Mouse (Mus musculus): ENCODE measurements at regions not wholly inside any gene's neighbourhood (a gene's known extent, or its start where the extent isn't known, plus 50 kb on each side); places are given as distances from the start of the nearest gene placed in this dataset.

DNA sequence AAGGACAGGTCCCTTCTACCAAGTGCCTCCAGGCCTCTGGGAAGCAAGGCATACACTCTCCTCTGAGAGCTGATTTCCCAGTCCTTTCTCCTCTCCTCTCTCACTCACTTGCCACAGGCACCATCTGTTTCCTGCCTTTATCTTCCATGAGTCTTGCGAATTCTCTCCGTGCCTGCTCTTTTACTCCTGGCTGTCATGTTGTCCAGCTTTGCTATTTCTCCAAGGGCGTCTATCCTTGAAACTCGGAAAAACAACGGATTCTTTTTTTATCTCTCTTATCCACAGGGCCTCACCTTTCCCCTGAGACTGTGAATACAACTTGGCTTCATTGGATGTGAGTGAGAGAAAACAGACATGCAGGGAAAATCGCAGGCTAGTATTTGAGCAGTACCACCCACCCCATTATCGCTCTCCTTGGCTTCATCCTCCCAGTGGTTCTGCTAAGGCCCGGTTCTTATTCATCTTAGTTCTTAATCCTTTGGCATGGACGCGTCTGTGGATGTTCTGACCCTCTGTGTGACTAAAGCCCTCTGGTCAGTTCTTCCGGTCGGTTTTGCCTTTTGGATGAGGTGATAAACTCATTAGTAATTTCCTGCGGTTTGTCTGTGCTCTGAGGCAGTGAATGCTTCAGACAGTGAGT is 159.4 kb downstream of the Rap2a start:
- Histone ChIP-seq H3K4me1 (replicated peaks; ENCODE audit: control insufficient read depth, insufficient read depth, low read length) (peaks cover 3% of the 10 kb centered on the region; the same call in 1 of the 2 replicates), H3K27ac (ENCODE audit: low read length) (peak overlapping the region; percentile 20; the same call in 1 of the 2 replicates), H3K9me3 (ENCODE audit: control insufficient read depth, low read length) (no peaks in the 10 kb centered on the region), H3K36me3 (ENCODE audit: control insufficient read depth, insufficient read depth, low read length) (no peaks in the 10 kb centered on the region), H3K9ac (ENCODE audit: low read length) (no peak overlapping the region), H3K4me2 (ENCODE audit: low read depth, low read length) (no peak overlapping the region), H3K4me3 (ENCODE audit: low read length) (no peak overlapping the region), H3K27me3 (ENCODE audit: control insufficient read depth, insufficient read depth, low read depth, low read length) (no peaks in the 10 kb centered on the region)
- 36% methylated on average over 13 of the region's 13 CpGs for WGBS
- ATAC-seq (ENCODE audit: low read depth): peak; percentile 63

- Histone ChIP-seq H3K27ac (ENCODE audit: low read length) (no peak overlapping the region), H3K4me1 (replicated peaks; ENCODE audit: control insufficient read depth, insufficient read depth, low read length) (0 out of 2 replicates have a peak, but pooled peaks cover under 1% of the 10 kb centered on the region), H3K27me3 (ENCODE audit: control insufficient read depth, insufficient read depth, low read depth, low read length) (no peaks in the 10 kb centered on the region), H3K9me3 (ENCODE audit: control insufficient read depth, low read length) (no peaks in the 10 kb centered on the region), H3K9ac (ENCODE audit: low read length) (no peak overlapping the region), H3K4me3 (ENCODE audit: low read length) (no peak overlapping the region), H3K4me2 (ENCODE audit: low read depth, low read length) (no peak overlapping the region), H3K36me3 (ENCODE audit: control insufficient read depth, insufficient read depth, low read length) (no peaks in the 10 kb centered on the region)
- no peak for ATAC-seq (ENCODE audit: low read depth)
- 83% methylated on average over 5 of the region's 5 CpGs for WGBS
Measured at GRCm38 (mm10) chr14:120642591-120642990, 164.3 kb downstream of the Rap2a start.

DNA sequence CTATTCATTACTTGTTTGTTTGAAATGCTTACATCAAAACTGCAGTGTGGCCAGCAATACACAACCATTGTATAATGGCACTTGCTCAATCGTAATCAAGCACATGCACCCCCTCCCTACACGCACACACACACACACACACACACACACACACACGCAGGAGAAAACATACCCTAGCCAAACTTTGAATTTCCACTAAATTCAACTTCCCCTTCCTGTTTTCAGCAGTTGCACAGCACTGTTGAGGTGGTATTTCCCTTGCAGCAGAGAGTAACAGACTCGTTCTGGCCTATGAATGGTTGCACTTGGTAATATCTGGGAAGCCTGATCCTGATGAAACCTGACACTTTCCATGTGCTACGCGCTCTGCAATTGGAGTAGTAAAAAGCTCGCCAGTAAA is 173.8 kb downstream of the Rap2a start:
- Histone ChIP-seq H3K9ac (ENCODE audit: low read length) (no peak overlapping the region), H3K27me3 (ENCODE audit: control insufficient read depth, insufficient read depth, low read depth, low read length) (no peaks in the 10 kb centered on the region), H3K4me1 (replicated peaks; ENCODE audit: control insufficient read depth, insufficient read depth, low read length) (no peaks in the 10 kb centered on the region), H3K4me2 (ENCODE audit: low read depth, low read length) (no peak overlapping the region), H3K9me3 (ENCODE audit: control insufficient read depth, low read length) (no peaks in the 10 kb centered on the region), H3K4me3 (ENCODE audit: low read length) (no peak overlapping the region), H3K27ac (ENCODE audit: low read length) (no peak overlapping the region), H3K36me3 (ENCODE audit: control insufficient read depth, insufficient read depth, low read length) (no peaks in the 10 kb centered on the region)
- ATAC-seq (ENCODE audit: low read depth): no peak
- WGBS: 81% methylated on average over 7 of the region's 7 CpGs

- Histone ChIP-seq H3K9me3 (ENCODE audit: control insufficient read depth, low read length) (no peaks in the 10 kb centered on the region), H3K36me3 (ENCODE audit: control insufficient read depth, insufficient read depth, low read length) (no peaks in the 10 kb centered on the region), H3K27me3 (ENCODE audit: control insufficient read depth, insufficient read depth, low read depth, low read length) (no peaks in the 10 kb centered on the region), H3K4me3 (ENCODE audit: low read length) (no peak overlapping the region), H3K9ac (ENCODE audit: low read length) (no peak overlapping the region), H3K4me1 (replicated peaks; ENCODE audit: control insufficient read depth, insufficient read depth, low read length) (peaks cover 16% of the 10 kb centered on the region), H3K27ac (ENCODE audit: low read length) (peak overlapping the region; percentile 61), H3K4me2 (ENCODE audit: low read depth, low read length) (no peak overlapping the region)
- WGBS: 38% methylated on average over 6 of the region's 6 CpGs
- peak; percentile 96 for ATAC-seq (ENCODE audit: low read depth)
Measured at GRCm38 (mm10) chr14:120660321-120660781, 182.1 kb downstream of the Rap2a start.

GRCm38 (mm10) chr14:120661111-120661510 is 182.9 kb downstream of the Rap2a start:
- H3K9ac ChIP-seq (ENCODE audit: low read length): peak overlapping the region; percentile 23
- H3K4me1 ChIP-seq (replicated peaks; ENCODE audit: control insufficient read depth, insufficient read depth, low read length): peaks cover 16% of the 10 kb centered on the region
- peak overlapping the region; percentile 79 for H3K27ac ChIP-seq (ENCODE audit: low read length)
- ATAC-seq (ENCODE audit: low read depth): peak; percentile 29; the same call in 1 of the 2 replicates
- H3K36me3 ChIP-seq (ENCODE audit: control insufficient read depth, insufficient read depth, low read length): no peaks in the 10 kb centered on the region
- no peaks in the 10 kb centered on the region for H3K9me3 ChIP-seq (ENCODE audit: control insufficient read depth, low read length)
- no peak overlapping the region for H3K4me2 ChIP-seq (ENCODE audit: low read depth, low read length)
- 52% methylated on average over 5 of the region's 5 CpGs for WGBS
- no peak overlapping the region for H3K4me3 ChIP-seq (ENCODE audit: low read length)
- no peaks in the 10 kb centered on the region for H3K27me3 ChIP-seq (ENCODE audit: control insufficient read depth, insufficient read depth, low read depth, low read length)

GRCm38 (mm10) chr14:120669665-120670064 is 191.4 kb downstream of the Rap2a start:
- H3K36me3 ChIP-seq (ENCODE audit: control insufficient read depth, insufficient read depth, low read length): no peaks in the 10 kb centered on the region
- no peaks in the 10 kb centered on the region for H3K9me3 ChIP-seq (ENCODE audit: control insufficient read depth, low read length)
- WGBS: 65% methylated on average over 5 of the region's 5 CpGs
- H3K4me3 ChIP-seq (ENCODE audit: low read length): no peak overlapping the region
- no peaks in the 10 kb centered on the region for H3K27me3 ChIP-seq (ENCODE audit: control insufficient read depth, insufficient read depth, low read depth, low read length)
- H3K27ac ChIP-seq (ENCODE audit: low read length): no peak overlapping the region
- no peak overlapping the region for H3K9ac ChIP-seq (ENCODE audit: low read length)
- no peak for ATAC-seq (ENCODE audit: low read depth)
- no peak overlapping the region for H3K4me2 ChIP-seq (ENCODE audit: low read depth, low read length)
- H3K4me1 ChIP-seq (replicated peaks; ENCODE audit: control insufficient read depth, insufficient read depth, low read length): no peaks in the 10 kb centered on the region

DNA sequence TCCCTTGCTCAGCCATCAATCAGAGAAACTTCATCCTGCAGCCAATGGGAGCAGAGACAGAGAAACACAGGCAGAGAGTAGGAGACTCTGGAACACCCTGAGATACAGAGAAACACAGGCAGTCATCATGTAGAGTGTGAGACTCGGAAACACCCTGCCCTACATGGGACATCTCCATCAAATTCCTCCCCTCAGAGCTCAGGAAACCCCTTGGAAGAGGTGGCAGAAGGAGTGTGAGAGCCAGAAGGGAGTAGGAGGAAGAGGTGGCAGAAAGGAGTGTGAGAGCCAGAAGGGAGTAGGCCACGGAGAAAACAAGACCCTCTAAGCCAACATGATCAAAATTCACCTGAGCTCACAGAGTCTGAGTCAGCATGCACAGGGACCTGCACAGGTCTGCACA is 197.5 kb downstream of the Rap2a start:
- no peaks in the 10 kb centered on the region for H3K4me1 ChIP-seq (replicated peaks; ENCODE audit: control insufficient read depth, insufficient read depth, low read length)
- H3K4me3 ChIP-seq (ENCODE audit: low read length): no peak overlapping the region
- H3K27ac ChIP-seq (ENCODE audit: low read length): no peak overlapping the region
- 68% methylated on average over 2 of the region's 2 CpGs for WGBS
- no peaks in the 10 kb centered on the region for H3K27me3 ChIP-seq (ENCODE audit: control insufficient read depth, insufficient read depth, low read depth, low read length)
- no peaks in the 10 kb centered on the region for H3K9me3 ChIP-seq (ENCODE audit: control insufficient read depth, low read length)
- H3K36me3 ChIP-seq (ENCODE audit: control insufficient read depth, insufficient read depth, low read length): no peaks in the 10 kb centered on the region
- H3K9ac ChIP-seq (ENCODE audit: low read length): no peak overlapping the region
- no peak for ATAC-seq (ENCODE audit: low read depth)
- no peak overlapping the region for H3K4me2 ChIP-seq (ENCODE audit: low read depth, low read length)

- Histone ChIP-seq H3K9ac (ENCODE audit: low read length) (no peak overlapping the region), H3K36me3 (ENCODE audit: control insufficient read depth, insufficient read depth, low read length) (no peaks in the 10 kb centered on the region), H3K4me1 (replicated peaks; ENCODE audit: control insufficient read depth, insufficient read depth, low read length) (no peaks in the 10 kb centered on the region), H3K27me3 (ENCODE audit: control insufficient read depth, insufficient read depth, low read depth, low read length) (no peaks in the 10 kb centered on the region), H3K4me2 (ENCODE audit: low read depth, low read length) (no peak overlapping the region), H3K9me3 (ENCODE audit: control insufficient read depth, low read length) (no peaks in the 10 kb centered on the region), H3K4me3 (ENCODE audit: low read length) (no peak overlapping the region), H3K27ac (ENCODE audit: low read length) (no peak overlapping the region)
- no peak for ATAC-seq (ENCODE audit: low read depth)
- 73% methylated on average over 9 of the region's 9 CpGs for WGBS
Measured at GRCm38 (mm10) chr14:120678533-120678932, 200.3 kb downstream of the Rap2a start.

- H3K27ac ChIP-seq (ENCODE audit: low read length): no peak overlapping the region
- H3K4me2 ChIP-seq (ENCODE audit: low read depth, low read length): no peak overlapping the region
- H3K36me3 ChIP-seq (ENCODE audit: control insufficient read depth, insufficient read depth, low read length): no peaks in the 10 kb centered on the region
- no peak overlapping the region for H3K9ac ChIP-seq (ENCODE audit: low read length)
- no peaks in the 10 kb centered on the region for H3K4me1 ChIP-seq (replicated peaks; ENCODE audit: control insufficient read depth, insufficient read depth, low read length)
- WGBS: 68% methylated on average over 2 of the region's 2 CpGs
- no peak for ATAC-seq (ENCODE audit: low read depth)
- no peaks in the 10 kb centered on the region for H3K9me3 ChIP-seq (ENCODE audit: control insufficient read depth, low read length)
- no peaks in the 10 kb centered on the region for H3K27me3 ChIP-seq (ENCODE audit: control insufficient read depth, insufficient read depth, low read depth, low read length)
- no peak overlapping the region for H3K4me3 ChIP-seq (ENCODE audit: low read length)
Measured at GRCm38 (mm10) chr14:120679072-120679471, 200.8 kb downstream of the Rap2a start.
